Comparison of ENCODE assay signal across 8 mouse cellular contexts in the genomic region with DNA sequence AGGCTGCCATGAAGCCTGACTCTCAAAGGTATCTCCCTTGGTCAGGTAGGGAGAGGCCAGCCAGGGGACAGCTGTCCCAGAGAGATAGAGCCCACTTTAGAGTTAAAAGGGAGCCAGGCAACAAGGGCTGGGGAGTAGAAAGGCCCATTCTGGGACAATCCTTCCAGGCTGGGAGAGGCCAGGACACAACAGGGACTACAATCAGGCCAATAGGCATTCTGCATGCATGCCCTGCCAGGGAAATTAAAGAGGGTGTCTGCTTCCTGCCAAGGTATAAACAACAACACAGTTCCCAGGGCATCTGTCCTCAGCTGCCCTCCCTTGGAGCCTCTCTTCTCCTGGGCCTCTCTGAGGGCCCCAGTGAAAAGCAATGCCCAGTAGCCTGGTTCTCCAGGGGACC.
DNase-seq lines count a peak whose midpoint lies in the region; ATAC-seq and TF ChIP-seq lines count a peak whose summit lies in the region.
"Had no signal": no experiment of that assay in that cellular context is flagged by ENCODE, and none has a peak within 500 bp of the region (broad histone marks: within the 10 kb centered on the region; RNA-seq: fewer than 3 reads in every experiment).

No protein-coding gene starts in this region.

- TF ChIP-seq CTCF in lung, adult 2 months (IDR thresholded peaks at IDR 0.05; ENCODE audit: insufficient read depth, low read length) = no peak

- peaks cover 10% of the 10 kb centered on the region for H3K4me1 ChIP-seq in lung, adult 2 months (ENCODE audit: control insufficient read depth, insufficient read depth, low read length)
- H3K4me1 ChIP-seq: liver, embryonic 15.5 days had no signal

- peak; percentile 10 to 25 for DNase-seq in layer of hippocampus, postnatal 36 days
- no peak for DNase-seq in layer of hippocampus, adult 11-12 months (ENCODE audit: low spot score)
- DNase-seq in cerebellum, adult 9-10 months = peak; percentile 62
- peak; percentile 98 for DNase-seq in heart, adult 11 months
- peak; percentile 15 for DNase-seq in lung, adult 2 months
- DNase-seq in thymus, postnatal 14 days = no peak

- no peak overlapping the region for H3K4me3 ChIP-seq in lung, adult 2 months (replicated peaks; ENCODE audit: extremely low read depth, low read depth, low read length)
- H3K4me3 ChIP-seq: liver, embryonic 15.5 days had no signal

- ATAC-seq in monocyte, adult 5-6 weeks (replicated peaks; ENCODE audit: insufficient number of reproducible peaks, low FRiP score, low TSS enrichment, poor library complexity, severe bottlenecking) = no peak

- no peak for TF ChIP-seq POLR2A in lung, adult 2 months (IDR thresholded peaks at IDR 0.05; ENCODE audit: borderline replicate concordance, extremely low read depth, low read depth, low read length)

Comparison
In these comparisons a context has a peak if more than half of its experiments do, and no peak if none do; other contexts are left out.
1. DNase-seq: peak in layer of hippocampus, postnatal 36 days (2 of 2), cerebellum, adult 9-10 months (single experiment), heart, adult 11 months (single experiment) and lung, adult 2 months (single experiment); none in layer of hippocampus, adult 11-12 months (single experiment) and thymus, postnatal 14 days (single experiment).